Mouse (Mus musculus) forelimb bud, embryonic 11.5 days (tissue): ENCODE data around the gene Bend5.

ENCODE experiments used
- DNase-seq: peaks from one replicate; pipeline ENCODE4 v3.0.0-alpha.2; 2012; ENCODE audit warnings: low read depth, low spot score

Bend5 gene

DNA sequence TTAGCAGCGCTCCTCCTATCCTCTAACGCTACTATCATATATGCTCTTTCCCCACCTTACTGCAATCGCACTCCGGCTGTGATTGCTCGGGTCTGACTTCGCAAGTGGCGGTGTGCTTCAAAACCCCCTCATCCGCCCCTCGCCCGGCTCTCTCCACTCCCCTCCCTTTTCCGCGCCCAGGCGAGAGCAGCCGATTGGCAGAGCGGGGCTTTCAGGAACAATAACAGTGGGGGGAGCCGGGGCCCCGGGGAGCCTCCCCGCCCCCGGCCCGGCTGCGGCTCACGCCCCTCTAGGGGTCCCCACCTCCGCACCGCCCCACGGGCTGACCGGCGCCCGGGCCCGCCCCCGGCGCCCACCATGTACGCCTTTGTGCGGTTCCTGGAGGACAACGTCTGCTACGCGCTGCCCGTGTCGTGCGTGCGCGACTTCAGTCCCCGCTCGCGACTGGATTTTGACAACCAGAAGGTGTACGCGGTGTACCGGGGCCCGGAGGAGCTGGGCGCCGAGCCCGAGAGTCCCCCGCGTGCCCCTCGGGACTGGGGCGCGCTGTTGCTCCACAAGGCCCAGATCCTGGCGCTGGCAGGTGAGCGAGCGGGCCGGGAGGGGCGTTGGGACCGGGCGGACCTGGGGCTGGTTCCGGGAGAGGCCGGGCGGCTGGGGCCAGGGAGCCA, at the start of gene Bend5:
Bend5 (plus strand) TSS at position 189 of the 671 bp plus-strand sequence.
- peak; percentile 89 for DNase-seq

DNA sequence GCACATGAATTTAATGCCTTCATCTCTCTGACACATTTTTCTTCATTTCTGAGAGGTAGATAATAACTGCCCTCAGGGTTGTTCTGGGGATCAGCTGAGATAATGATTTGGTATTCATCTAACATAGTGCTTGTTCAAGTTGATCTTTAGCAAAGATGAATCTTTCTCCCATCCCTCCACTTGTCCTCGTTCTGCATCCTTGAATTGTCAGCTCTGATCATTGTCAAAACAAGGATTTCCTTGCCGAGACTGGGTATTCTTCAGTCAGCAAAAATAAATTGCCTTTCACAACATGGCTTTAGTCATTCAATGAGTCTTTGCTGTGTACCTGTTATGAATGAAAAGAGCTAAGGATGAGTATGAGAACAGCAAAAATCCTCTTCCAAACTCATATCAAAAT, 47.0 kb upstream of the Bend5 start:
- no peak for DNase-seq

DNA sequence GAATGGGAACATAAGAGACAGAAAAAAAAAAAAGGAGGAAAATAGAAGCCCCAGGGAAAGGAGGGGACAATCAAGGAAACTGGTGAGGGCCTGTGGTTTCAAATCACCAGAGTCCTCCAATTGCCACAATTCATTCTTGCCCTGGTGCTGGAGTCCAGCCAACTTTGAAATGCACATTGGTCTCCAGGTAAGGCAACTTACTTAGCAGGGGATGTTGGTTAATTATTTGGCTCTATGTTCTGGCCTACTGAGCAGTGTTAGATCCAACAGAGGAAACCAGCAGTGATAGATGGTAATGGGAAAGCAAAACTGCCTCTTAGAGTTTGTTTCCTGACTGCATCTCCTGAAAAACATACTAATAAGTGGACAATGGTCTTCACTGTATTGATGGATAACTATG, 37.6 kb upstream of the Bend5 start:
- DNase-seq: no peak

DNA sequence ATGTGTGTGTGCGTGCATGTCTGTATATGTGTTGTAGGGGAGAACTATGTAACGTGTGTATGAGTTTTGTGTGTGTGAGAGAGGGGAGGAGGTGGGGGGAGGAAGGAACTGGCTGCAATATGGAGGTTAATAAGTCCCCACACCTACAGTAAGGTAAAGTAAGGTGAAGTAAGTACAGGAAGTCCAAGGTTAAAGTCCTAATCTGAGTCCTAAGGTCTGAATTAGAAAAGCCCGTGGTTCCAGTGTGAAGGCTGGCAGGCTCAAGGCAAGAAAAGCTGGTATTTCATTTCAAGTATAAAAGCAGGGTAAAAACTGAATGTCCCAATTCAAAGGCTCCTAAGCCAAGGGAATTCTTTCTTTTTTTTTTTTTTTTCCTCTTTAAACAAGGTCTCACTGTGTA, 36.7 kb upstream of the Bend5 start:
- DNase-seq: no peak

DNA sequence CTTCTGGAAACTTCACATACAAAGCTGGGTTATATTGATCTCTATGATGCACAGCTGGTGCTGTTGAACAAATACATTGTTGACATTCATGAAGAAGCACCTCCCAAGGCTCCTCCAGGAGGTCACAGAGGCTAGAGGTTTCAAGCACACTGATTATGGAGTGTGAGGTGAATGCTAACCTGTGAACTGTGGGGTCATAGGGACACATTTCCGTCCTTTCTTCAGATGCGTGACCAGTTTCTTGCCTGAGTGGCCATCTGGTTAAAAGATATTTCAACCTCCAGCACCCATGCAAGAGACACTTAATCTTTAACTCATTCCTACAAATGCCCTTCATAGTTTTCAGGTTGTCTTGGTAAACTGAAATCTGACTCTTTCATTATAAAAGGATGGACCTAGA, 31.7 kb upstream of the Bend5 start:
- DNase-seq: no peak

DNA sequence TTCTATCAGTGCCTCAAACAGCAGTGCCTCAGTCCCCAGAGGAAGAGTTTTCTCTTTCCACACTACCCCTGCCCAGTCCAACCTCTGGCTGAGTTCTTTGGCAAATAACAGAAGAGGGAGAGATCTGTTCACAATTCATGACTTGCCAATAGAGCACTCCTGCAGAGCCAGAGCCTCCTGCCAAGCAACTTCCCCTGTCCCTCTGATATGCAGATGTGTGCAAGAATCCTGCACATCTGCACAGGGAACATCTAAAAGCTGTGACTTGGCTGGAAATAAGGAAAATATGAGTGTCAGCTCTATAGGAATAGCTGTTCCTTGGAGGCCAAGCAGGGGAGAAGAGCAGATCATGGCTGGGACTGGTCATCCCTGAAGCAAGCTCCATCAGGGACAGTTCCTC, 24.1 kb upstream of the Bend5 start:
- DNase-seq: no peak

DNA sequence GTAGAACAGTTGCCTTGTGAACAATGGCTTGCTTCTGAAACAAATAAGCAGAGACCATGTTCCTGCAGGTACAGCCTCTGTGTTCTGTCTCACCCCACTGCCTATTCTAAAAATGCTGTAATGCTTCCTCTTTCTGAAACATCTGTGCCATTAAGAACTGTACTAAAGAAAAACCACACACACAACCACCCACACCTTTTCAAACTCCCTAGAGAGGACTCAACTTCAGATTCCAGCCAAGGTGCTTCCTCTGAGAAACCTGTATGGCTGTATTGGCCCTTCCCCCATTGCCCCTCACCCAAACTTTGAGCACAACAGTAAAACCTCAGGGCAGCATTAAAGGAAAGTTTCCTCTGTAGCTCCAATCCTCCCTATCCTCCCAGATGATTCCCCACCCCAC, 15.0 kb upstream of the Bend5 start:
- DNase-seq: no peak

DNA sequence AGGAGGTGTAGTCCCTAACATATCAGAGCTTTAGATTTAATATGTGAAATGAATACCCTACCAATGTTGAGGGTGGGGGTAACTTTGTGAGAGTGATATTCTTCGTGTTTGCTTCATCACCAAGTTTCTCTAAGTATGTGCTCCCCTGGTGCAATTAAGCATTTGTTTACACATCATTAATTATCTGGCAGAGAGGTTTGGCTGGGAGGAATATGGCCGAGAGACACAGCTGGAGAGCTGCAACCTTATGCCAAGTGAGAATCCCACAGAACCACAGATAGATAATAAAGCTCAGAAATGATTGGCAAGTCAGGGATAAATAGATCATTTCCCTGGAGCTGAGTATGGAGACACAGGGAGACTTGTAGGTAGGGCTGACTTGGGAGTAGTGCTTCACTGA, 14.1 kb upstream of the Bend5 start:
- no peak for DNase-seq

DNA sequence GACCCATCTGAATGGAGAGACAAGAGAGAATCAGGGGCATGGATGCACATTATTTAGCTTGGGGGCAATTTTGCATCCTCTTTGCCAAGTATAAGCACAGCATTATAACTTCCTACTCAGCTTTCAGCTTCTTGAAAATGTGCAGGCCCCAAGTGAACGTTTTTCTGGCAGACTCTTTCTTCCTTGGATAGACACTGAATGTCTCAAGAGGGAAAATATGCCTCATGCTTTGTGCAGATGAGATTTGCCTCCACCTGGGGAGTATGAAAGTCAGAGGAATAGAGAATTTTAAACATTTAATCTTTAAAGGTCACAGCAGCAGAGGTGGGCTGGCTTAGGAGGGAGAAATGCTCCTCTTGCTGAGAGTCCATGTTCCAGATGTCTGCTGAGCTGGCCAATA, 11.6 kb upstream of the Bend5 start:
- no peak for DNase-seq

DNA sequence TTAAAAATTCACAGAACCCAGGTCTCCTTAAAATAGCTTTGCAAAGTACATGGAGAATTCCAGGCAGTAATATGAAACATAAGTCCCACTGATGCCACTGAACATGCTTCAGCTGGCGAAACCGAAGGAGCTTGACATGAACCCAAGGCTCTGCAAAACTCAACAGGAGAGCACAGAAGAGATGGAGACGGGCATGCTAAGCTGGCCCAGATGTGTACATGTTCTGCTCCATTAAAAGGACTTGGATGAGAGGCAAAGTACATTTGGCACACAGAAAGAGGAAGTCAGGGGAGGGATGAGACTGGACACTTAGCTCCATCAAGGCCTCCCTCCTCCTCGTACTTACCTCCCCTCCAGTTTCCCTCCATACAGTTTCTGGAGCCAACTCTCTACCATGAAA, 4.1 kb upstream of the Bend5 start:
- no peak for DNase-seq

DNA sequence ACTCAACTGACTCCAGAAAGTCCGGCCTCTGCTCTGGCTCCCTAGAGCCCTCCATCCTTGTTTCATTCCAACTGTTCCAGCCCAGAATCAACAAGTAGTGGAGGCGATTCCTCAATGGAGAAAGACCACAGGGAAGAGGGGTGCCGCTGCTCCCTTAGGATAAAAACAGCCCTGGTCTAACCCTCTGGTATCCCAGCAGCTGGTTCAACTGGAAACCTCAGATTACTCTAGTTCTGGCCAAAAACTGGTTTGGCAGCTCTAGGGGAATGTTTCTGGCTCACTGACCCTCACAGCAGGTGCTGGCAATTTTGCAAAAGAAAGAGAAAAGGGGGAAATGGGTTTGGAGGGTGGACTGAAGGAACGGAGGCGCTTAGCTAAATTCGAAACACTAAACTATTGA, 407 bp upstream of the Bend5 start:
- DNase-seq: no peak

DNA sequence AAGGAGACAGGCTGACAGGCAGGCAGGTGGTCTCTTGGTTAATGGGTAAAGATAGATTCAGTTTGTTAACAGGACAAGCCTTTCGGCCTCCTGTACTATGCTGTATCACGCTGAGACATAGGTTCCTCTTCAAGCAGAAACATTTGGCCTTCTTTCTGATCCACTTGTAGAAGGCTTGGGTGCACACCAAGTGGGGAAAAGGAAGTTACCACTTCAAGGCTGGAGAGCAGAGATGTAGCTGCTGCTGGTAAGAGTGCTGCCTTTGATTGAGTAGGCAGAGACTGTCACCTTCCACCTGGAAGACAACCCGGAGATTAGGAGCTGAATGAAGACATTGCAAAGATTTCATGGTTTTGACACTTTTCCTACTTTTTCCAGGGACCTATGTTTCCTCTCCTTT, 1.3 kb downstream of the Bend5 start:
- DNase-seq: no peak

DNA sequence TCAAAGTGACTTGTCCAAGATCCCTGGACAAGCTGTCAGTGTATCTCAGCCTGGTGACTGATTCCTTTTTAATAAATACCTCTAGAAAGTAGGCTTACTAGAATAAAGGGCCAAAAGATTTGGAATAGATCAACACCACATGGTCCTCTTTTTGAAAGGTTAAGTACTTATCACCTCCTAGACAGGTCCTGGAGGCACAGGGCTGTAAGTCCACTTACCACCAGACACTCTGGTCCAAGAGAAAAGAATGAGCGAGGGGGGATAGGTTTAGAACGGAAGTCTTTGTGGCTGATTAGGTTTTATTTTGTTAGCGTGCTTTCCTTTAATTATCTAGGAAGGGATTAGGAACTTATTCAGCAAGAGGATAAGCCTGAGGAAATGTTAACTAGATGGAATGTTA, 1.7 kb downstream of the Bend5 start:
- DNase-seq: no peak

DNA sequence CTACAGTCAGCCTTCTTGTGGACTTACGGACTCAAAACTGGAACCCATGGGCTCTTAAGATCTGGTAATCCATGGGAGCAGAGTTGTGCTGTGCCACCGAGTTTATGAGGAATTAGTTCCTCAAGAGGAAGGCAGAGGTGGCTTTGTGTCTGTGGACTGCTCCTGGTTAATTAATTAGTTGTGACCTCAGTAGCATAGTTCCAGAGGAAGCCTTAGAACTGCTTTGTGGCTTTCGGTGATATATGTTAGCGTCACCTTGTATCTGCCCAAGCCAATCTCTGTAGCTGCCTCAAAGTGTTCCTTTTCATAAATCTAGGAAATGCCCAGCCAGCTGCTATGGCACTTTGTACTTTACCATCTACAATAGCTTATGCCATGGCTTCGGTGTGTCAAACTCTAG, 2.9 kb downstream of the Bend5 start:
- DNase-seq: no peak

DNA sequence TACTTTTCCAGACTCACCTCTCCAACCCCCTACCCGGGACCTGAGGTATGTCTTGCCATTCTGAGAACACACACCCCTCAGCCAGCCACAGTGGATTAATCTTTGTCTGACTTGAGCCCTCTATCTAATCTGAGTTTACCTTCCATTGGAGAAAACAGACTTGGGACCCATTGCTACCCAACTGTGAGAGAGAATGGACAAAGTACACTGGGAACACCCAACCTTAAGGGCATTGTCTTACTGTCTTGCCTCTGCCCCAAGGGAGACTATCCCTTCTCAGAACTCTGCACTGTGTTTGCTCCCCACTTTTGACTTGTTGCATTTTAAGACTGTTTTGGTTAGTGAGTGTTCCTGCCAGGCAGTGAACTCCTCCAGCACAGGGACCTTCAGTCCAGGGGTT, 4.7 kb downstream of the Bend5 start:
- DNase-seq: no peak

DNA sequence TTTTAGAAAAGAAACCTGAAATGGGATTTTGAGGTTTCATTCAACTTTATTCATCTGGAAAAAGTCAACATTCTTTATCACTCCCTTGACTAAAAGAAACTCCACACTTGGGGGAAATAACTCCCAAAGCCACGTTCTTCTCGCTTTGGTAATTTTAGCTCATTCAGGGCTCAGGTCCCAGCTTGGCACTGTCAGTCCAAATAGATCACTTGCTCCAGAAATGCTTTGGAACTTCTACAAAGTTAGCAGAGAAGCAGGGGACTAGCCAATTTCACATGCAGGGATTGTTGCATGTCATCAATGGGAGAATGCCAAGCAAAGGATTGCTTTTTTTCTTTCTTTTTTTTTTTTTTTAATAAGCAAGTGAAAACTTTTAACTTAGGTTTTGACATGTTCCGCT, 5.2 kb downstream of the Bend5 start:
- DNase-seq: no peak

DNA sequence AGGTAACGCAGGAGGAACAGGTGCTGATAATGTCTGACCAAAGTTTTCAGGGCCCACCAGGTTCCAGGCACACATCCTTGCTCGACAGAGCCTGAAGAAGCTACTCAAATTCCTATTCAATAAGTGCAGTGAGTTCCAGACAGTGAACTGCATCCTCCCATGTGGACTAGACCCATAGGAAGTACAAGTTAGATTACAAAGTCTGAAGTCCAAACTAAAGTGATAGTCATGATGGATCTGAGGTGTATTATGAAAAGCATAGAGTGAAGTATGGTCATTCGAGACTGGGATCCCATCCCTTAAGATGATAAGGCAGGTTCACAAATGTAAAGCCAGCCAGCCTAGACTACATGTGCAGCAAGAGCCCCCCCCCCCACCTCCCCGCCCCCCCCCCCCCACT, 6.1 kb downstream of the Bend5 start:
- DNase-seq: no peak

DNA sequence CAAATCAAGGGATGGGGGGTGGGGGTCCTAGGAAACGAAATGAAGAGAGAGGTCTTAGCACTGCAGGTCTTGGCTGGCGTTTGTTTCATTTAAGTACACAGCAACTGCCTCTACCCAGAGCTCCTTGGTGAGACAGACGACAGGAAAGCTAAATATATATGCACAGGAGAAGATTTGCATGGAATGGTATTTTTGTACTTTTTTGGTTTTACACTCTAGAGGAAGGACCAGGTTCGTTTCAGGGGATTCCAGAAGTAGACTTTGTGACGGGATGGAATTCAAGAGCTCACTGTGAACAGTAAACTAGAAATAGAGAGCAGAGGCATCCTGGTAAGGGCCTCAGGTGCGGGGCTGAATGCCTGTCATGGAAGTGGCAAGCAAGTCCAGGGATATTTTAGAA, 7.0 kb downstream of the Bend5 start:
- DNase-seq: no peak

DNA sequence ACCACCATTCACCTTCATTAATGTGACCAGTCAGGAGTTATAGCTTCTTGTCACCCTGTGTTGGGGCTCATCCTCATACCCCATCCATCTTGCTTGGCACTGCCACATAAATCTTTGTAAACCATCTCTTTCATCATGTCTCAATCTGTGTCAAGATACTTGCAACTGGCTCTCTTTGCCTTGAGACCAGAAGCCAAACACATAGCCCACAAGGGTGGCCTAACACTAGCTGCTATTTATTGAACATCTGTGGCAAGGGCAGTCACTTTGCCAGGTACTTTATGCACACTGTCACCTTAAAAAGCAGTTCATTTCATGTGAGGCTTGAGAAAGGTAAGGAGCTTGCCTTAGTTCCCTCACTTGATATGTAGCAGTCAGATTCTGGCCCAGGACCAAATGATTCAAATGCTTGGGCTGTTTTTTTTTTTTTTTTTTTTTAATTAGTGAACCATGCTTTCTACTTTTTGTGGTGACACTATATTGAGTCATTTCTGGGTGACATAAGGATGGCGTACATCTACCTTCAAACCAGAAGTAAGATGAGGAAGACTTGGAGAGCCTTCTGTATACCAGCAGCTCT, 9.7 kb downstream of the Bend5 start:
- DNase-seq: no peak

DNA sequence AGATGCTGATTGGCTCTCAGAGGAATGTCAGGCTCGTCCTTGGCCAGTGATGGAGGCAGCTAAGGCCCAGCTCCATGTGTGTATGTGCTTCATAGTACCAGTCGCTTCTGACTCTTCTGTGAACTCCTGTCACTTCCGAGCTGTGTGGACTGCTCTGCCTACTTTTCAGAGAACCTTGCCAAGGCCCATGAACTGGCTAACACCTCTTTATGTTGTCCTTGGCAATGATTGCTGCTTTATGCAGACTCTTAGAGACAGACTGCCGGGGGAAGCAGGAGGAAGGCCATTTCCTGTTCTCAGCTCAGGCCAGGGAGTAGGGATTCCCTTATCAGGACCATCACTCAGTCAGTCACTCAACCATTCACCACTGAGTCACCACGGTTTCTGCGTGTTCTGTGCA, 10.4 kb downstream of the Bend5 start:
- no peak for DNase-seq

DNA sequence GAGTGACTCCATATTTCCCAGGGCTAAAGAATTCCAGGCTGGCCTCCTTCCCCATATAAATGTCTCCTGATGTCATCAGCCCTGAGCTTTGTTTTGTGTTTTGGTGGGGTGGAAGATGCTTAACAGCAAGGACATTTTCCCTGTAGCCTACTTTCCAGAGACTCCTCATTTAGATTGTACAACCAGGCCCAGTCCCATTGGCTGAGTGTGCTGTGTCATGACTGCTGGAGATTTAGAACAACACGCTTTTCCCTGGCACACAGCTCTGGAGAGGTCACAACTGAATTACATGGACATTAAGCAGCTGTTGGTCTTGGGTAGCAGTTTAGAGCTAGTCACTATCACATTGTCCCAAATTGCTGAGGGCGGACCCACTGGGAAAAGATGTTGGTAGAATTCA, 16.4 kb downstream of the Bend5 start:
- DNase-seq: no peak

DNA sequence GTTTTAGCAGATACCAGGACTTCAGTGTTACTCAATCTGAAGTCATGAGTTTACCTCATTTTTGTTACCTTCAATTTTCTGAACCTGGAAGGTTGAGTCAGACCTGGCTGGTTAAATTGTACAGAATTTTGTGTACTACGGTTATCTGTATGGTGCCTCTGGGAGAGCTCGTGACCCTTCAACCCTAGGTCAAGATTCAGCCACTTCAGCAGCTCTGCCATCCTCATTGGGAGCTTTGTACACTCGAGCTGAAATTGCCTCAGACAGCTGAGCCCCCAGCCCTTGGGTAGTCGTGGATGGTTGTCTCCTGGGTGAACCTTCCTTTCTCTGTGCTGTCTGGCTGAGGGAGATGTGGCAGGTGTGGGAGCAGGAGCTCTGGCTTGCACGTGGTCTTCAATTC, 17.2 kb downstream of the Bend5 start:
- no peak for DNase-seq

DNA sequence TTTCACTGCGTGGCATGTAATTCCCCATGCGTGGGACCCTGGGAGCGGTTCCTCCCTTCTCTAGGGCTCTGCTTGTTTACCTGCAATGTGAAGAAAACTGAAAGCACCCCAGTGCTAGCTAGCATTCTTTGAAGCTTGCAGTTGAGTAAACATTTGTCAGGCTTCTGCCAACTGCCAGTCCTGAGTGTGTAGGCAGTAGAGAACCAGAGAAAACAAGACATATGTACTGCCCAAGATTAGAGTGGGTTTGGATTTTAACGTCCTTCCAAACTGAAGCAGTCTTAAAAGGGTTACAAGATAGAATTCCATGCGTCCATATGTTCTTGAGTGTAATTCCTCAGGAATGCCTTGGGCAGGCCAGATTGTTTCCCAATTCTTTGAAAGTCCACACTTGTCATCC, 17.6 kb downstream of the Bend5 start:
- DNase-seq: no peak

DNA sequence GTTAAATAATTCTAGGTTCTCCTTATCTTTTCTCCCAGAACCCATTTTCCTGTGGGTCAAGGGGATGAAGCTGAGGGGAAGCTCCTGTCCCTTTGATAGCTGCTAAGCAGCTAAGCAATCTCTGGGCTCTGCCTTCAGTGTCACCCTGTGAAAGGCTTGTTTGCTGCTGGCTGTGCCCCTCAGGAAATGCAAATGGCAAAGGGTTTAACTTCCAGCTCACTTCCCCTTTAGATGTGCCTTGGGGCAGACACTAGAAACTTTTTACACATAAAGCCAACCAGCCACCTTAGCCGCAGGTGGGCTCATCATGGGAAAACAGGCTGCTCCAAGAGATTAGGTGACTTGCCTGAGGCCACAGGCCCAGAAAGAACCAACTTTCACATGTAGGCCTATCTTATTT, 26.9 kb downstream of the Bend5 start:
- no peak for DNase-seq
